Mouse (Mus musculus) MEL (cell line): ENCODE results near the gene Tbc1d14. TPM values are rescaled to one million over a fixed set of nuclear protein-coding genes. Genes with fewer than 3 reads are reported as not detected.

Source experiments
- DNase-seq: peaks from one replicate; pipeline ENCODE4 v3.0.0; 2011; ENCODE audit warnings: low read depth, low spot score
- H3K27ac ChIP-seq: 2 replicates; pipeline ENCODE4 v1.5.1; 2012; ENCODE audit warnings: low read depth, mild to moderate bottlenecking, control low read depth, low read length, moderate library complexity; ENCODE audit not compliant: control insufficient read depth
- H3K27me3 ChIP-seq, 2 experiments: fragments of 150-350 bp in 1 of 2; sonication (generic) in 1 of 2; 2 replicates each; pipeline ENCODE4 v1.6.1; 2012; ENCODE audit warnings: low read length in 2 of 2, mild to moderate bottlenecking in 2 of 2, improper control_type of control experiment in 1 of 2, moderate library complexity in 1 of 2; ENCODE audit not compliant: insufficient read depth in 2 of 2, control insufficient read depth in 1 of 2
- H3K36me3 ChIP-seq, 2 experiments: 2 replicates each; pipeline ENCODE4 v1.6.1; 2012 to 2014; ENCODE audit warnings: low read length in 2 of 2, improper control_type of control experiment in 1 of 2, inconsistent platforms in 1 of 2, mild to moderate bottlenecking in 1 of 2; ENCODE audit not compliant: insufficient read depth in 2 of 2, control insufficient read depth in 1 of 2
- H3K4me1 ChIP-seq, 2 experiments: fragments of 150-350 bp in 1 of 2; sonication (generic) in 1 of 2; 2 replicates each; pipeline ENCODE4 v1.6.1; 2012; ENCODE audit warnings: low read length in 2 of 2, improper control_type of control experiment in 1 of 2, mild to moderate bottlenecking in 1 of 2; ENCODE audit not compliant: insufficient read depth in 2 of 2, control insufficient read depth in 1 of 2
- H3K4me3 ChIP-seq, 2 experiments: fragments of 150-350 bp in 1 of 2; sonication (generic) in 1 of 2; 2 replicates each; pipeline ENCODE4 v1.5.1; 2012; ENCODE audit warnings: low read depth in 2 of 2, low read length in 2 of 2, mild to moderate bottlenecking in 2 of 2, moderate library complexity in 2 of 2, control low read depth in 1 of 2, improper control_type of control experiment in 1 of 2; ENCODE audit not compliant: control insufficient read depth in 1 of 2, insufficient read depth in 1 of 2
- H3K79me2 ChIP-seq: 2 replicates; pipeline ENCODE4 v1.6.1; 2012; ENCODE audit warnings: mild to moderate bottlenecking, low read length, moderate library complexity; ENCODE audit not compliant: control insufficient read depth, poor library complexity, insufficient read depth
- H3K9ac ChIP-seq: 2 replicates; pipeline ENCODE4 v1.6.1; 2012; ENCODE audit warnings: low read depth, mild to moderate bottlenecking, control low read depth, low read length, moderate library complexity; ENCODE audit not compliant: control insufficient read depth, poor library complexity, severe bottlenecking
- H3K9me3 ChIP-seq: fragments of 150-350 bp; sonication (generic); replicated peaks from 2 replicates; pipeline ENCODE4 v1.6.1; 2012; ENCODE audit warnings: mild to moderate bottlenecking, low read length, improper control_type of control experiment, moderate library complexity; ENCODE audit not compliant: insufficient read depth
- ELF1 ChIP-seq: IDR thresholded peaks from 2 replicates; pipeline ENCODE4 v1.6.1; 2014; ENCODE audit warnings: low read depth, mild to moderate bottlenecking, inconsistent platforms, low read length, improper control_type of control experiment, moderate library complexity
- EP300 ChIP-seq, 2 experiments: IDR thresholded peaks; 2 replicates each; pipeline ENCODE4 v1.6.1; 2011; ENCODE audit warnings: improper control_type of control experiment in 2 of 2, low read length in 2 of 2, low read depth in 1 of 2, mild to moderate bottlenecking in 1 of 2
- ETS1 ChIP-seq: IDR thresholded peaks from 2 replicates; pipeline ENCODE4 v1.6.1; 2012; ENCODE audit warnings: low read depth, mild to moderate bottlenecking, inconsistent platforms, low read length, improper control_type of control experiment, moderate library complexity
- GABPA ChIP-seq: IDR thresholded peaks from 2 replicates; pipeline ENCODE4 v1.6.1; 2012; ENCODE audit warnings: low read depth, mild to moderate bottlenecking, inconsistent platforms, low read length, improper control_type of control experiment, moderate library complexity
- GATA1 ChIP-seq: IDR thresholded peaks from 2 replicates; pipeline ENCODE4 v1.6.1; 2011; ENCODE audit warnings: low read depth, low read length, improper control_type of control experiment
- HCFC1 ChIP-seq: IDR thresholded peaks from 2 replicates; pipeline ENCODE4 v1.6.1; 2012; ENCODE audit warnings: low read depth, mild to moderate bottlenecking, inconsistent platforms, low read length, improper control_type of control experiment, moderate library complexity
- JUND ChIP-seq: IDR thresholded peaks from 2 replicates; pipeline ENCODE4 v1.6.1; 2011; ENCODE audit warnings: low read depth, mild to moderate bottlenecking, improper control_type of control experiment, low read length
- MAX ChIP-seq: IDR thresholded peaks from 2 replicates; pipeline ENCODE4 v1.6.1; 2011; ENCODE audit warnings: low read length, improper control_type of control experiment
- MEF2A ChIP-seq: IDR thresholded peaks from 2 replicates; pipeline ENCODE4 v1.6.1; 2014; ENCODE audit warnings: low read depth, mild to moderate bottlenecking, inconsistent platforms, low read length, improper control_type of control experiment; ENCODE audit not compliant: poor library complexity, insufficient replicate concordance, severe bottlenecking; ENCODE audit errors: extremely low read depth
- MXI1 ChIP-seq: IDR thresholded peaks from 2 replicates; pipeline ENCODE4 v1.6.1; 2011; ENCODE audit warnings: mild to moderate bottlenecking, low read depth, low read length, improper control_type of control experiment
- MYC ChIP-seq: IDR thresholded peaks from 2 replicates; pipeline ENCODE4 v1.6.1; 2011; ENCODE audit warnings: low read depth, mild to moderate bottlenecking, low read length, improper control_type of control experiment, moderate library complexity
- NRF1 ChIP-seq: IDR thresholded peaks from 2 replicates; pipeline ENCODE4 v1.6.1; 2014; ENCODE audit warnings: low read depth, mild to moderate bottlenecking, inconsistent platforms, low read length, improper control_type of control experiment, moderate library complexity; ENCODE audit not compliant: poor library complexity, insufficient read depth, severe bottlenecking
- POLR2AphosphoS5 ChIP-seq: IDR thresholded peaks from 2 replicates; pipeline ENCODE4 v1.6.1; 2012; ENCODE audit warnings: low read depth, borderline replicate concordance, mild to moderate bottlenecking, inconsistent platforms, low read length, moderate library complexity, mixed read lengths
- RAD21 ChIP-seq: IDR thresholded peaks from 2 replicates; pipeline ENCODE4 v1.6.1; 2011; ENCODE audit warnings: mild to moderate bottlenecking, low read depth, low read length, improper control_type of control experiment
- SIN3A ChIP-seq: IDR thresholded peaks from 2 replicates; pipeline ENCODE4 v1.6.1; 2012; ENCODE audit warnings: low read length, improper control_type of control experiment, inconsistent platforms
- SMC3 ChIP-seq: IDR thresholded peaks from 2 replicates; pipeline ENCODE4 v1.6.1; 2011; ENCODE audit warnings: low read depth, low read length, improper control_type of control experiment
- TAL1 ChIP-seq: IDR thresholded peaks from 2 replicates; pipeline ENCODE4 v1.6.1; 2012; ENCODE audit warnings: mild to moderate bottlenecking, inconsistent platforms, low read length, moderate library complexity, mixed read lengths
- USF1 ChIP-seq: IDR thresholded peaks from 2 replicates; pipeline ENCODE4 v1.6.1; 2014; ENCODE audit warnings: low read depth, mild to moderate bottlenecking, inconsistent platforms, low read length, improper control_type of control experiment, moderate library complexity
- USF2 ChIP-seq, 2 experiments: IDR thresholded peaks; 2 replicates each; pipeline ENCODE4 v1.6.1; 2011 to 2012; ENCODE audit warnings: improper control_type of control experiment in 2 of 2, low read length in 2 of 2, borderline replicate concordance in 1 of 2, inconsistent platforms in 1 of 2, low read depth in 1 of 2, mild to moderate bottlenecking in 1 of 2; ENCODE audit not compliant: insufficient read depth in 1 of 2
- ZNF384 ChIP-seq: IDR thresholded peaks from 2 replicates; pipeline ENCODE4 v1.6.1; 2012; ENCODE audit warnings: low read depth, mild to moderate bottlenecking, inconsistent platforms, low read length, improper control_type of control experiment
- polyA plus RNA-seq, 2 experiments: library from polyadenylated mRNA; stranded (reverse) in 1 of 2; unstranded in 1 of 2; fragments of >175 nt in 1 of 2; fragments of >200 nt in 1 of 2; gene quantifications; 2 replicates each; pipeline versions ENCODE4 v1.2.1 to v1.2.4; 2012; ENCODE audit warnings: low replicate concordance in 2 of 2, low read depth in 1 of 2; ENCODE audit not compliant: insufficient read length in 2 of 2, insufficient read depth in 1 of 2, missing spikeins in 1 of 2
- total RNA-seq: library from RNA; depleted of rRNA; stranded (reverse); fragments of 300-350 nt; gene quantifications from 2 replicates; pipeline ENCODE4 v1.2.3, GENCODE M21; 2012

Tbc1d14 gene
- total and polyA plus RNA-seq, 3 experiments = 7.3 to 35.6 TPM; not detected in 1

- peaks cover 11 to 21% of the 10 kb centered on the region in 2 experiments; a peak in 3 of 4 replicates for H3K36me3 ChIP-seq
- peak; percentile 47 for TF ChIP-seq TAL1
- TF ChIP-seq ZNF384 = peak; percentile 90
- TF ChIP-seq EP300 (IDR thresholded peaks at IDR 0.05; ENCODE audit: low read depth in 1 of 2, low read length in 2 of 2) = peak; percentile 38 to 53
- TF ChIP-seq USF1 = no peak
- TF ChIP-seq SMC3 = no peak
- peak; percentile 74 for TF ChIP-seq ETS1
- peak; percentile 94 for TF ChIP-seq MEF2A
- 0 out of 2 replicates have a peak, but pooled peaks have one; percentile 28 for TF ChIP-seq MYC
- no peak for TF ChIP-seq RAD21
- TF ChIP-seq SIN3A = peak; percentile 68
- TF ChIP-seq MXI1 = peak; percentile 33; the same call in 1 of the 2 replicates
- 0 out of 2 replicates have a peak, but pooled peaks have one; percentile 48 for TF ChIP-seq JUND
- peak; percentile 29; the same call in 1 of the 2 replicates for TF ChIP-seq MAX
- peak; percentile 45; the same call in 1 of the 2 replicates for TF ChIP-seq GATA1
- 0 out of 2 replicates have a peak, but pooled peaks have one; percentile 49 for TF ChIP-seq HCFC1
- no peak for TF ChIP-seq POLR2AphosphoS5
- TF ChIP-seq USF2 (IDR thresholded peaks at IDR 0.05; ENCODE audit: borderline replicate concordance in 1 of 2, insufficient read depth in 1 of 2, low read depth in 1 of 2, low read length in 2 of 2) = no peak
- TF ChIP-seq ELF1 = no peak
- TF ChIP-seq GABPA = peak; percentile 85
- TF ChIP-seq NRF1 = no peak
- H3K4me3 ChIP-seq = peak overlapping the region in 1 of 2 experiments; percentile 40; a peak in 2 of 4 replicates
These were observed 27.5 kb upstream of the Tbc1d14 start for GRCm38 (mm10) chr5:36620409-36621057.

More at GRCm38 (mm10) chr5:36620409-36621057, 27.5 kb upstream of the Tbc1d14 start:
- peak; percentile 79 for DNase-seq
- Histone ChIP-seq H3K9ac (peak overlapping the region; percentile 62; the same call in 1 of the 2 replicates), H3K27me3 (no peaks in the 10 kb centered on the region), H3K27ac (peak overlapping the region; percentile 79), H3K4me1 (peaks cover 16% of the 10 kb centered on the region in 2 experiments), H3K79me2 (peaks cover 2% of the 10 kb centered on the region; the same call in 1 of the 2 replicates), H3K9me3 (no peaks in the 10 kb centered on the region)
